Mouse (Mus musculus): ENCODE results near the gene Gpr61. TPM values are rescaled to one million over a fixed set of nuclear protein-coding genes. Genes with fewer than 3 reads are reported as not detected.

Gpr61 gene
- not detected in 2 replicates for polyA plus RNA-seq (2015; fragmentation: Nextera tagmentation; extraction: Ambion mirVana)

DNA sequence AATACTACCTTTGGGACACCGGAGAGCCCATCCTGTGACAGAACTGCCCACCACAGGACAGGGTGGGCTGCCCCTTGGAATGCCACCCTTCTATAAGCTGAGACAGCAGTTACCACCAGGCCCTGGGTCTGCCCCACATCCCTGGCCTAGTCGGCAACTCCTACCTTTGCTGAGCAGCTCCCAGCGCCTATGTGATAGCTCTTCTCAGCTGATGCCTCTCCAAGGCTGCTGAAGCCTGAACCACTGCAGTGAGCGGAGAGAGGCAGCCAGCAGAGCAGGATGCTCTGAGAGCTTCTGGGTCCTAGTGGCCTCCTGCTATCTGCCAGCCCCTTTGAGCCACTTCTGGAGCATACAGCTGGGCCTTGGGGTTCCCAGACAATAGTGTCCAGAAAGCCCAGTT is at the start of gene Gpr61:
TSS of gene Gpr61 (minus strand) at position 227 of the 400 bp plus-strand sequence.
- no peak for DNase-seq
- 54% methylated on average over 4 of the region's 4 CpGs for WGBS (ENCODE audit: insufficient replicate concordance)
- no peak for ATAC-seq (ENCODE audit: low read depth)

DNA sequence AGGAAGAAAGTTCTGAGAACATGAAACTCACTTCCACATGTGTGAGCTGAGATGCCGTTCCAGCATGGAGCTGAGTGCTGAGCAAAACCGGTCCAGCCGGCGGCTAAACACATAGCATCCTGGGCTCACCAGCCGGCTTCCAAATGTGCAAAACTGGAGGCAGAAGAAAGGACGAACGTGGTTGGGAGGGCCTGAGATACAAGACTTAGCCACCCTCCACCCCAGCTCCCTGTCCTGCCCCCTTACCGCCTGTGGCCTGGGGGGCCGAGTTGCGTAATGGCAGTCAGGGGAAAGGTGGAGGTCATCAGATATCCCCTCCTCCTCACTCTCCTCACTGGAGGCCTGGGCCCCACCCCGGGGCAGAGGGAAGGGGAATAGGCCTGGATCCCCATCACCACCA is 49.8 kb upstream of the Gpr61 start:
- H3K4me2 ChIP-seq: no peak overlapping the region
- H3K9me3 ChIP-seq (replicated peaks): no peaks in the 10 kb centered on the region
- no peaks in the 10 kb centered on the region for H3K27me3 ChIP-seq
- DNase-seq (no peak), ATAC-seq (ENCODE audit: low read depth) (no peak)
- no peak overlapping the region for H3K4me3 ChIP-seq (replicated peaks)
- H3K27ac ChIP-seq: no peak overlapping the region
- peaks cover 48% of the 10 kb centered on the region for H3K4me1 ChIP-seq (replicated peaks)
- WGBS (ENCODE audit: insufficient replicate concordance): 74% methylated on average over 11 of the region's 11 CpGs
- peaks cover 36% of the 10 kb centered on the region for H3K36me3 ChIP-seq
- H3K9ac ChIP-seq: no peak overlapping the region

More for the DNA sequence above, at the start of gene Gpr61:
- Histone ChIP-seq H3K9ac (no peak within 1 kb of the TSS), H3K4me1 (replicated peaks) (no peaks in the 10 kb centered on the region), H3K36me3 (no peaks in the 10 kb centered on the region), H3K4me3 (replicated peaks) (no peak within 1 kb of the TSS), H3K4me2 (no peak within 1 kb of the TSS), H3K27ac (no peak within 1 kb of the TSS), H3K27me3 (no peaks in the 10 kb centered on the region), H3K9me3 (replicated peaks) (no peaks in the 10 kb centered on the region)

DNA sequence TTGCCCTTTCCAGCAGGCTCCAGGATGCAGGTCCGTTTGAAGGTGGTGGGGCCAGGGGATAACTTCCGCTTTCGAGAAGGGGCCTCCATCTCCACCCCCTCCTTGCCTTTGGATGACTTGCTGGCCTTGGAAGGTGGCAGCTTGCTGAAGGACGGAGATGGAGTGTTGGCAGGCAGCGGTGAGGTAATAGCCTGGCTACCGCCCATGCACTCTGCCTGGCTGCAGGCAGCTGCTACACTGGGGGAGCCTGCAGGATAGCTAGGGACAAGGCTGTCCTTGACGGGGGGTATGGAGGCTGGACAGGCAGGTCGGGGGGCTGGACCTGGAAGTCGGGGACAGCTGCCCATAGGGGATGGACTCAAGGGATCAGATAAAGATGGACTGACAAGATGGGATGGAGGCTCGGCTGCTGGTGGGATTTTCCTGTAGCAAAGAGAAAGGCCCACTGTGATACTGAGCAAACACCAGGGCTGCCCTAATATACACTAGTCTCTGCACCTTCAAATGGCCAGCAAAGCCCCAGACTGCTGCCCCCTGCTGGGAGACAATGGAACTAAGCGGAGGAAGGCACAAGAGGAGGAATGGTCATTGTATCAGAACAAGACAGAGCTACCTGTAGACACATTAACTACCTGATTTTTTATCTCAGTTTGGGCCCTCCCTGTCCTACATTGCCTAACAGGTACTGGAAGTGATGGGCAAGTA is 49.1 kb upstream of the Gpr61 start:
- H3K9ac ChIP-seq: no peak overlapping the region
- H3K4me3 ChIP-seq (replicated peaks): no peak overlapping the region
- H3K27ac ChIP-seq: no peak overlapping the region
- WGBS (ENCODE audit: insufficient replicate concordance): 75% methylated on average over 11 of the region's 11 CpGs
- no peaks in the 10 kb centered on the region for H3K27me3 ChIP-seq
- no peak overlapping the region for H3K4me2 ChIP-seq
- ATAC-seq (ENCODE audit: low read depth) (no peak), DNase-seq (peak; percentile 67)
- no peaks in the 10 kb centered on the region for H3K9me3 ChIP-seq (replicated peaks)
- H3K4me1 ChIP-seq (replicated peaks): peaks cover 48% of the 10 kb centered on the region
- H3K36me3 ChIP-seq: peaks cover 36% of the 10 kb centered on the region

DNA sequence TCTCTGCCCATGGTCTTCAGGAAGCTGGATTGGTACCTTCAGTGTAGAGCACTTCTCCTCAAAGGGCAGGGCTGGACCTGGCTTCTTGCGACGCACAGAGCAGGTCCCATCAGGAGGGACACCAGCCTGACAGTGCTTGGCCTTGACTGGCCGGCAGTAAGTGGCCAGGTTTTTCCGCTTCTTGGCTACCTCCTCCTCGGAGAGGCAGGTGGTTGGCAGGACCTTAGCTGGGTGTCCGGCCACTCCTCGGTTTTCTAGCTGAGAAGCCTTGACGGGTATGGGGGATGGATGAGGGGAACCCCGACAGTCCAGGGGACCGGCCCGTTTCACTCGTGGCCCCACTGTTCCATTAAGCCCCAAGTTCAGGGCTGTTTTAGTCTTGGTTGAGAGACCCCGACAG is 48.5 kb upstream of the Gpr61 start:
- ATAC-seq (ENCODE audit: low read depth) (no peak), DNase-seq (no peak)
- 88% methylated on average over 13 of the region's 13 CpGs for WGBS (ENCODE audit: insufficient replicate concordance)
- Histone ChIP-seq H3K4me1 (replicated peaks) (peaks cover 47% of the 10 kb centered on the region), H3K4me3 (replicated peaks) (no peak overlapping the region), H3K36me3 (peaks cover 41% of the 10 kb centered on the region), H3K27me3 (no peaks in the 10 kb centered on the region), H3K9me3 (replicated peaks) (no peaks in the 10 kb centered on the region), H3K9ac (peak overlapping the region; percentile 10; the same call in 1 of the 2 replicates), H3K4me2 (no peak overlapping the region), H3K27ac (no peak overlapping the region)

DNA sequence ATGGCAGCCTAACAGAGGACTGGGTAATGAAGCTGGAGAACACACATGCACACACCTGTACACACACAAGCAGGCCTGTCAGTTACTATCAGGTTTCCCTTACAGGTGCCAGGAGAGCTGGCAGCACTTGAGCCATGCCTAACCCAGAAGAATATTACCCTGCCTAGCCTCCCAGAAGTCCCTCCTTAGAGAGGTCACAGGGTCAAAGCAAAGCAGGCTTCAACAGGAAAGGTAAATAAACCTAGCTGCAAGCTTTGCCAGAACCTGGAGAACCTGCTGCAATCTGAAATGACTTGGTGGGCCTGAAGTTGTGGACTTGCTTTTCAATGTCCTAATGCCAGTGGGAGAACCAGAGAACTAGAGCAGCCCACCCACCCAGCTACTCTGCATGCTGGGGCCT is 47.8 kb upstream of the Gpr61 start:
- DNase-seq (no peak), ATAC-seq (ENCODE audit: low read depth) (no peak)
- H3K27me3 ChIP-seq: no peaks in the 10 kb centered on the region
- H3K4me2 ChIP-seq: no peak overlapping the region
- H3K9me3 ChIP-seq (replicated peaks): no peaks in the 10 kb centered on the region
- H3K4me1 ChIP-seq (replicated peaks): peaks cover 44% of the 10 kb centered on the region
- peak overlapping the region; percentile 10; the same call in 1 of the 2 replicates for H3K9ac ChIP-seq
- peaks cover 41% of the 10 kb centered on the region for H3K36me3 ChIP-seq
- no peak overlapping the region for H3K4me3 ChIP-seq (replicated peaks)
- H3K27ac ChIP-seq: peak overlapping the region; percentile 23; the same call in 1 of the 2 replicates

DNA sequence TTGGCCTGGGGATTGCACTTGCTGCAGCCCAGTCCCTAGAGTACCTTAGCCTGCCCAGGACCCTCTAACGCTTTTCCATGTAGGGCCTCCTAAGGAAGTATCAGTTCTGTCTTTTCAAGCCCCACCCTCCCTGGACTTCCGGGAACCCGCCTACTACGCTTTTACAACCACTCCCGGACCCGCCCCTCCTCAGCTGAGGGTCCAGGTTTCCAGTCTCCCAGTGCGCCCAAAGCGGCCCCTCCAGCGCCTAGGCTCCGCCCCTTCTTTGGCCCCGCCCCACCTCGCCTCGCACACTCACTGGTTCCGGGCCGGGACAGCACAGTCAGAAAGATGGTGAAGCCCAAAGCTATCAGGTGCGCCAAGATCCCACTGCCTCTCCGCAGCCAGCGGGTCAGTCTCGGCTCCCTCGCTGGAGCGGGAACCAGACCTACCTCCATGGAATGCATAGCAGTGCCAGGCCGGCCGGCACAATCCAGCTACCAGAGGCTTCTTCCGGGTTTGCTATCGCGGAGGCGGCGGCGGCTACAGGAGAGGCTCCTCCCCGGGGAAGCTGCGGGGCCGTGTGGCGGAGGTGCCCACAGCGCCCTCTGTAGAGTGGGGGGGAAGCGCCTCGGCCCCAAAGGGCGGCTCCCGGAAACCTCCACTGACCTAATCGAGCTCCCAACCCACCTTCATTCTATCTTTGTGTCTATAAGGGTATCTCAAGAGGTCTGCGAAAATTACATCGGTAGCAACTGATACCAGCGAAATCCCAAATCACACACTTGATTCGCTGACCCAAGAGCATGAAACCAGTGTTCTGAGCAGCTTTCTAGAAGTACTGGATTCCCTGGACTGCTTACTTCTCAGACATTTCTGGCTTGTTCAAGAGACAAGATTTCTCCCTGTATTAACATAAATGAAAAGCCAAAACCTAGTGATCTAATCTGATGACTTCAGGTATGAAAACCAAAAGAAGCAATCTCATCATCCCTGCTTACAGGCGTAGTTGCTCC is 45.9 kb upstream of the Gpr61 start, which contains the start of gene Cyb561d1:
TSS of gene Cyb561d1 (minus strand) at position 884 of the 995 bp plus-strand sequence.
- DNase-seq: peak; percentile 96
- WGBS (ENCODE audit: insufficient replicate concordance): 3% methylated on average over 44 of the region's 44 CpGs
- Histone ChIP-seq H3K36me3 (peaks cover 25% of the 10 kb centered on the region), H3K9me3 (replicated peaks) (no peaks in the 10 kb centered on the region), H3K27me3 (no peaks in the 10 kb centered on the region), H3K27ac (peak within 1 kb of the TSS; percentile 88), H3K4me3 (replicated peaks) (peak within 1 kb of the TSS; percentile 80), H3K4me2 (peak within 1 kb of the TSS; percentile 84), H3K9ac (peak within 1 kb of the TSS; percentile 75), H3K4me1 (replicated peaks) (peaks cover 61% of the 10 kb centered on the region)
- ATAC-seq (ENCODE audit: low read depth): peak; percentile 93

DNA sequence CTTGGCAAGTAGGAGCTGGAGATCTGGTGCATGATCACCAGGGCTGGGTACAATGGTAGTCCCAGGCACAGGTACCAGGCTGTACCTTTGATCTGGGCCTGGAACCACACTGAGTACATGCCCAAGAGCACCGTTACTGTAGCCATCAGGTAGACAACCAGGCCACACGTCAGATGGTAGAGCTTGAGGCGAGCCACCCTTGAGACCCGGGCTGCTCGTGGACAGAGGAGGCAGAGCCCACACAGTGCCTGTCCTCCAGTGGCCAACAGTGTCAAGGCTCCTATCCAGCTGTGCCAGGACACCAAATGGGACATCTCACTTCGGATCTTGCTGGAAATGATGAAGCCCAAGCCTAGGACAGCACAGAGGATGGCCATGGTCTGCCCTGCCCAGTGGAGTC is 44.5 kb upstream of the Gpr61 start:
- H3K27ac ChIP-seq: peak overlapping the region; percentile 88; the same call in 1 of the 2 replicates
- no peaks in the 10 kb centered on the region for H3K9me3 ChIP-seq (replicated peaks)
- peak overlapping the region; percentile 75; the same call in 1 of the 2 replicates for H3K9ac ChIP-seq
- peaks cover 60% of the 10 kb centered on the region for H3K4me1 ChIP-seq (replicated peaks)
- DNase-seq (no peak), ATAC-seq (ENCODE audit: low read depth) (no peak)
- peaks cover 17% of the 10 kb centered on the region for H3K36me3 ChIP-seq
- H3K27me3 ChIP-seq: no peaks in the 10 kb centered on the region
- H3K4me2 ChIP-seq: peak overlapping the region; percentile 84
- peak overlapping the region; percentile 80 for H3K4me3 ChIP-seq (replicated peaks)
- 87% methylated on average over 6 of the region's 6 CpGs for WGBS (ENCODE audit: insufficient replicate concordance)

DNA sequence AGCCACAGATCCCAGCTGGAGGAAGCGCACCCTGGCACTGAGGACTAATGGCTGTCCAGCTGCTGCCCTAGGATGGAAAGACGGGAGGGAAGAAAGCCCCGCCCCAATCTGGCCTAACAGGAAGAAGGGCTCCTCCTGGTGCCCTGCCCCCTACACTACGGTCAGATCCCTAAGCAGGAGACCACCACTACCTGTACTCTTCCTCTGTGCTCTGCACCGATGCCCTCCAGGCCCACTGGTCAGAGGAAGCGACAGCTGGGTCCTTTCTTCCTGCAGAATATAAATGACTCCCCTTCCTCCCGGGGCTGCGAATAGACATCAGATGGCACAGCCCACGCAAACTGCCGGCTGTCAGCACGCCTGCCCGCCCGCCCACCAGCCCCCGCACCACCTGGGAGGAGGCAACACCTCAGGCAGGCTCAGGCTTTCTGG is 42.4 kb upstream of the Gpr61 start:
- H3K4me1 ChIP-seq (replicated peaks): peaks cover 58% of the 10 kb centered on the region
- H3K27me3 ChIP-seq: no peaks in the 10 kb centered on the region
- H3K27ac ChIP-seq: no peak overlapping the region
- H3K4me2 ChIP-seq: no peak overlapping the region
- WGBS (ENCODE audit: insufficient replicate concordance): 48% methylated on average over 14 of the region's 14 CpGs
- no peak overlapping the region for H3K9ac ChIP-seq
- no peak for DNase-seq
- H3K4me3 ChIP-seq (replicated peaks): no peak overlapping the region
- no peaks in the 10 kb centered on the region for H3K9me3 ChIP-seq (replicated peaks)
- no peak for ATAC-seq (ENCODE audit: low read depth)
- H3K36me3 ChIP-seq: peaks cover 4% of the 10 kb centered on the region; the same call in 1 of the 2 replicates

DNA sequence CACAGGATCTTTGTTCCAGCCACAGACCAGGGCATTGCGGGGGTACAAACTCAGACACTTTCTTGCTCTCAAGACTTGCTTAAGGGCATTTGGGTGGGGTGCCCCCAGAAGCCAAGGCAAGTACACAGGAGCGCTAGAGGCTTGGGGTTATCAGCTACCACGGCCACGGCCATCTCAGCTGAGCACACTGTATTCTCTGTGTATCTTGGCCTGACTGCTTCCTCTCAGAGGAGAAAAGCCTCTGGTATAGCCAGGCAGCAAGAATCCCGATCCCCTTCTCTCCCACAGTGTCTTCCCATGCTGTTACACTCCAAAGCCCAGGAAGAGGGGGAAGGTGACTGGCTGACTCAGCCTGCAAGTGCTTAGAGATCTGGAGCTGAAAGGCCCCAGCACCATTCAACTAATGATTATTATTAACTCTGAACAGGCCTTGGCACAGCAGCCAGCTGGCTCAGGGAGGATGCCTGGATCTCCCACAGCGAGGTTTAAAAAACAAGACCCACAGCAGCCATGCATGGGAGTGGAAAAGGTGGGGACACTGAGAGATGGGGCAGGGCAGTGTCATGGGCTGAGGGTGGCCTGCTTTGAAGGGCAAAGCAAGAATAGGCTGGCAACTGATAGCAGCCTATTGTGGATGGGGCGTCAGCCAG is 41.4 kb upstream of the Gpr61 start:
- Histone ChIP-seq H3K9ac (no peak overlapping the region), H3K9me3 (replicated peaks) (no peaks in the 10 kb centered on the region), H3K27me3 (no peaks in the 10 kb centered on the region), H3K4me3 (replicated peaks) (no peak overlapping the region), H3K27ac (peak overlapping the region; percentile 29), H3K4me1 (replicated peaks) (peaks cover 52% of the 10 kb centered on the region), H3K4me2 (no peak overlapping the region), H3K36me3 (peaks cover 4% of the 10 kb centered on the region; the same call in 1 of the 2 replicates)
- WGBS (ENCODE audit: insufficient replicate concordance): 42% methylated on average over 7 of the region's 7 CpGs
- DNase-seq: no peak
- ATAC-seq (ENCODE audit: low read depth): no peak

DNA sequence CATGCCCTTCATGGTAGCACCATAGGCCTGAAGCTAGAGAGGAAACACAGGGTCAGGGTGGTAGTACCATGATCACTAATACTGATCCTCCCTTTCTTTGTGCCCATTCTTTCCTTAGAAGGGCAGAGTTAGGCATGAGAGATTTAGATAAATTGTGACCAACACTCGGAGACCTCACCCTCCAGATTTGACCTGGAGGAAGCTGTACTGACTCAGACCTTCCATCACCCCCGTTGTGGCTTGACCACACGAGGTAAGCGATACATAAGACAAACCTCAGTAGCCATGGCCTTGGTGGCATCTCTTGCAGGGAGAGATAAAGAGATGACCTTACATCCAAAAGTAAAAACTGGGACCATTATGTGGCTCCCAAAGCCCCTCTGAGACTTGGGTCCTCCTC is 40.6 kb upstream of the Gpr61 start:
- Histone ChIP-seq H3K9me3 (replicated peaks) (no peaks in the 10 kb centered on the region), H3K4me2 (no peak overlapping the region), H3K27me3 (no peaks in the 10 kb centered on the region), H3K27ac (no peak overlapping the region), H3K4me1 (replicated peaks) (peaks cover 49% of the 10 kb centered on the region), H3K36me3 (peaks cover 4% of the 10 kb centered on the region; the same call in 1 of the 2 replicates), H3K9ac (no peak overlapping the region), H3K4me3 (replicated peaks) (no peak overlapping the region)
- WGBS (ENCODE audit: insufficient replicate concordance): 53% methylated on average over 4 of the region's 4 CpGs
- DNase-seq (no peak), ATAC-seq (ENCODE audit: low read depth) (no peak)

DNA sequence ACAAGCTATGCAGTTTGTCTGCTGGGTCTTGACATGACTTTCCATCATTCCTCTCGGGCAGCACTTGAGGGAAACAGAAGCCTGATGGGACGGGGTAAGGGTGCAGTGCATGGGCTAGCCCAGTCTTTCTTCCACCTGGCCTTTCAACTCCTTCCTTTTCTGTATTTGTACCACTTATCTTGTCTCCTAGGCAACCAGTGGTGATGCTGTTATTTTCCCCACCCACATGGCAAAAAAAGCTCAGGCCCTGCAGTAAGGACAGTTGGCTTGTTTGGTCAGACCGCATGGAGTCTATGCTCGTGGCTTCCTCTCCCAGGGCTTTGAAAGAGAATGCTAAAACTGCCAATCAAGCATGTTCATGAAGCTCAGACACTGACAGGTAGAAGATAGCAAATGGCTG is 39.0 kb upstream of the Gpr61 start:
- H3K9ac ChIP-seq: no peak overlapping the region
- DNase-seq: no peak
- no peak overlapping the region for H3K4me3 ChIP-seq (replicated peaks)
- WGBS (ENCODE audit: insufficient replicate concordance): 62% methylated on average over 4 of the region's 4 CpGs
- peaks cover 4% of the 10 kb centered on the region; the same call in 1 of the 2 replicates for H3K36me3 ChIP-seq
- peaks cover 10% of the 10 kb centered on the region for H3K27me3 ChIP-seq
- no peaks in the 10 kb centered on the region for H3K9me3 ChIP-seq (replicated peaks)
- no peak for ATAC-seq (ENCODE audit: low read depth)
- no peak overlapping the region for H3K27ac ChIP-seq
- no peak overlapping the region for H3K4me2 ChIP-seq
- peaks cover 37% of the 10 kb centered on the region for H3K4me1 ChIP-seq (replicated peaks)

All from liver, embryonic 13.5 days (tissue).